Mouse (Mus musculus): Measurements from ENCODE around the gene Tmod3. TPM values are rescaled to one million over a fixed set of nuclear protein-coding genes. Genes with fewer than 3 reads are reported as not detected.
"Not testable (repeated sequence)": the region's sequence is repeated elsewhere in the genome, so short reads cannot be mapped to it uniquely, and the experiment has no call there.

The Tmod3 gene
- polyA plus RNA-seq, 1 experiment from 2014 or later = 103 TPM

DNA sequence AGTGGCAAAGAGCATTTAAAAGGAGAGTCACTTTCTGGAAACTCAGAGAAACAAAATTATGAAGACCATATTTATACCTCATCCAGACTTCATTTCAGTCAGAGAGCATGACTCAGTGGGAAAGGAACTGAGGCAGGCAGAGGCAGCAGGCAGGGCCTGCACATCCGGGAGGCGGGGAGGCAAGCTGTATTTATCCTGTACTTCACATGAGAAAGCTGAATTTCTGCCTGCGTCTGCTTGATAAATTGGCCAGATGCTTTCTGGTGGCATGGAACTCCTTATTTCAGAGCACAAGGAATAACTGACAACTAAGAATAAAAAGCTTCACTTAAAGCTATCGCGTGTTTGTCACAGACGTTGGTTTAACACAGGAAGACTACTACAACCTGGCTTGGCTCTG is 55.1 kb downstream of the Tmod3 start:
- Histone ChIP-seq H3K4me3 (ENCODE audit: low read depth, low read length) (no peak overlapping the region), H3K27ac (replicated peaks; ENCODE audit: low read depth, low read length) (no peak overlapping the region), H3K9me3 (ENCODE audit: control insufficient read depth, low read length) (no peaks in the 10 kb centered on the region), H3K4me2 (ENCODE audit: low read depth, severe bottlenecking) (no peak overlapping the region), H3K9ac (ENCODE audit: low read length) (no peak overlapping the region), H3K27me3 (ENCODE audit: control insufficient read depth, insufficient read depth, low read length) (no peaks in the 10 kb centered on the region), H3K4me1 (ENCODE audit: control insufficient read depth, insufficient read depth, low read length) (no peaks in the 10 kb centered on the region), H3K36me3 (ENCODE audit: control insufficient read depth, insufficient read depth, low read length) (no peaks in the 10 kb centered on the region; the same call in none of the 2 replicates)
- no peak for DNase-seq (ENCODE audit: low spot score)
- 96% methylated on average over 6 of the region's 6 CpGs for WGBS
- ATAC-seq (ENCODE audit: insufficient number of reproducible peaks, low FRiP score, low TSS enrichment, low read depth) = no peak

GRCm38 (mm10) chr9:75498571-75498970 is 60.9 kb downstream of the Tmod3 start:
- H3K36me3 ChIP-seq (ENCODE audit: control insufficient read depth, insufficient read depth, low read length) = peaks cover 4% of the 10 kb centered on the region
- H3K9ac ChIP-seq (ENCODE audit: low read length) = no peak overlapping the region
- no peak for ATAC-seq (ENCODE audit: insufficient number of reproducible peaks, low FRiP score, low TSS enrichment, low read depth)
- WGBS = 95% methylated on average over 7 of the region's 7 CpGs
- H3K27ac ChIP-seq (replicated peaks; ENCODE audit: low read depth, low read length) = no peak overlapping the region
- no peak overlapping the region for H3K4me3 ChIP-seq (ENCODE audit: low read depth, low read length)
- H3K4me2 ChIP-seq (ENCODE audit: low read depth, severe bottlenecking) = no peak overlapping the region
- no peak for DNase-seq (ENCODE audit: low spot score)
- no peaks in the 10 kb centered on the region for H3K4me1 ChIP-seq (ENCODE audit: control insufficient read depth, insufficient read depth, low read length)
- no peaks in the 10 kb centered on the region for H3K9me3 ChIP-seq (ENCODE audit: control insufficient read depth, low read length)
- H3K27me3 ChIP-seq (ENCODE audit: control insufficient read depth, insufficient read depth, low read length) = no peaks in the 10 kb centered on the region

DNA sequence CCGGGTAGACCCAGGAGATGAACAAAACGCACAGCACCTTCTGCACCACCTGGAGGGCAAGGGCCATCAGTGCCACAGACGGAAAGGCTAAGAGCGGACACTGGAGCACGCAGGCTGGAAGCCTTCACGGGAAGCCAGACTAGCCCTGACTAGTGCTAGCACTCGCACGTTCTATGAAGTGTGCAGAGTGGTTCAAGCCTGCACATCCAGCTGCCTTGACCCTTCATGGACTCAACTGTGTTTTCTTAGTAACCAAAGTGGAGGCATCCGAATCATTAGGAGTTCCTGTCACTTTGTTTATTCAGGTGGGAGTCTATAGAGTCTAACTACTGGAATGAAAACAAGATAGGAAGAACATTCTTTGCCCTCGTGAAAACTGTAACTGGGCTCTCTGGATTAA is 63.5 kb downstream of the Tmod3 start:
- H3K4me1 ChIP-seq (ENCODE audit: control insufficient read depth, insufficient read depth, low read length) = no peaks in the 10 kb centered on the region
- no peak for ATAC-seq (ENCODE audit: insufficient number of reproducible peaks, low FRiP score, low TSS enrichment, low read depth)
- H3K9me3 ChIP-seq (ENCODE audit: control insufficient read depth, low read length) = no peaks in the 10 kb centered on the region
- WGBS = 85% methylated on average over 10 of the region's 10 CpGs
- H3K27ac ChIP-seq (replicated peaks; ENCODE audit: low read depth, low read length) = no peak overlapping the region
- no peak overlapping the region for H3K4me3 ChIP-seq (ENCODE audit: low read depth, low read length)
- H3K27me3 ChIP-seq (ENCODE audit: control insufficient read depth, insufficient read depth, low read length) = no peaks in the 10 kb centered on the region
- H3K36me3 ChIP-seq (ENCODE audit: control insufficient read depth, insufficient read depth, low read length) = peaks cover 4% of the 10 kb centered on the region; the same call in 1 of the 2 replicates
- no peak overlapping the region for H3K9ac ChIP-seq (ENCODE audit: low read length)
- DNase-seq (ENCODE audit: low spot score) = no peak
- H3K4me2 ChIP-seq (ENCODE audit: low read depth, severe bottlenecking) = no peak overlapping the region

- no peaks in the 10 kb centered on the region for H3K4me1 ChIP-seq (ENCODE audit: control insufficient read depth, insufficient read depth, low read length)
- H3K36me3 ChIP-seq (ENCODE audit: control insufficient read depth, insufficient read depth, low read length) = peaks cover 4% of the 10 kb centered on the region; the same call in 1 of the 2 replicates
- no peak for ATAC-seq (ENCODE audit: insufficient number of reproducible peaks, low FRiP score, low TSS enrichment, low read depth)
- H3K9ac ChIP-seq (ENCODE audit: low read length) = no peak overlapping the region
- H3K27me3 ChIP-seq (ENCODE audit: control insufficient read depth, insufficient read depth, low read length) = no peaks in the 10 kb centered on the region
- H3K27ac ChIP-seq (replicated peaks; ENCODE audit: low read depth, low read length) = no peak overlapping the region
- no peak for DNase-seq (ENCODE audit: low spot score)
- WGBS = 89% methylated on average over 9 of the region's 9 CpGs
- no peak overlapping the region for H3K4me3 ChIP-seq (ENCODE audit: low read depth, low read length)
- no peak overlapping the region for H3K4me2 ChIP-seq (ENCODE audit: low read depth, severe bottlenecking)
- H3K9me3 ChIP-seq (ENCODE audit: control insufficient read depth, low read length) = no peaks in the 10 kb centered on the region
Observed at GRCm38 (mm10) chr9:75494407-75495005, 65.0 kb downstream of the Tmod3 start.

DNA sequence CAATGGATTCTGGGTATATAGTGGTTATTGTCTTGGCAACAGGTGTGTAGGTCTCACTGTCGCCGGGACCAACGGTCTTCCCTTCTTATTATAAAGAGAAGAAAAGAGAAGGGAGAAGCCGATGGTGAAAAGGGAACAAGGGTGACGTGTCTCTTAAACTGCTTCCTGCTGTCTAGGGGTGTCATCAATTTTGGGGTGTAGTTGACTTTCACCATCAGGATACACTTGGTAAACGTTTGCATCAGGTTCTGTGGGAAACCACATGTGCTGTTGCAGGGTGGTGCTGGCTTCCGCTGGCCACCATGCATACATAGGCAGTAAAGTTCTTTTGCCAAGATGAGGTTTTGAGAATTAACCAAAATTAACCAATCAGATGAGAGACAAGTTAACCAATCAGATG is 71.2 kb downstream of the Tmod3 start:
- H3K27me3 ChIP-seq (ENCODE audit: control insufficient read depth, insufficient read depth, low read length); H3K4me1 ChIP-seq (ENCODE audit: control insufficient read depth, insufficient read depth, low read length); H3K27ac ChIP-seq (replicated peaks; ENCODE audit: low read depth, low read length); H3K36me3 ChIP-seq (ENCODE audit: control insufficient read depth, insufficient read depth, low read length); H3K4me2 ChIP-seq (ENCODE audit: low read depth, severe bottlenecking); DNase-seq (ENCODE audit: low spot score); H3K9me3 ChIP-seq (ENCODE audit: control insufficient read depth, low read length); H3K4me3 ChIP-seq (ENCODE audit: low read depth, low read length); ATAC-seq (ENCODE audit: insufficient number of reproducible peaks, low FRiP score, low TSS enrichment, low read depth); H3K9ac ChIP-seq (ENCODE audit: low read length): not testable (repeated sequence)
- 96% methylated on average over 7 of the region's 7 CpGs for WGBS

- no peaks in the 10 kb centered on the region for H3K27me3 ChIP-seq (ENCODE audit: control insufficient read depth, insufficient read depth, low read length)
- H3K9me3 ChIP-seq (ENCODE audit: control insufficient read depth, low read length) = no peaks in the 10 kb centered on the region
- 84% methylated on average over 6 of the region's 6 CpGs for WGBS
- ATAC-seq (ENCODE audit: insufficient number of reproducible peaks, low FRiP score, low TSS enrichment, low read depth) = no peak
- H3K4me1 ChIP-seq (ENCODE audit: control insufficient read depth, insufficient read depth, low read length) = no peaks in the 10 kb centered on the region
- no peak overlapping the region for H3K27ac ChIP-seq (replicated peaks; ENCODE audit: low read depth, low read length)
- H3K9ac ChIP-seq (ENCODE audit: low read length) = no peak overlapping the region
- no peak overlapping the region for H3K4me2 ChIP-seq (ENCODE audit: low read depth, severe bottlenecking)
- H3K4me3 ChIP-seq (ENCODE audit: low read depth, low read length) = no peak overlapping the region
- no peak for DNase-seq (ENCODE audit: low spot score)
- H3K36me3 ChIP-seq (ENCODE audit: control insufficient read depth, insufficient read depth, low read length) = no peaks in the 10 kb centered on the region
Observed at GRCm38 (mm10) chr9:75485231-75485630, 74.2 kb downstream of the Tmod3 start.

- Histone ChIP-seq H3K4me2 (ENCODE audit: low read depth, severe bottlenecking) (no peak overlapping the region), H3K36me3 (ENCODE audit: control insufficient read depth, insufficient read depth, low read length) (no peaks in the 10 kb centered on the region), H3K9me3 (ENCODE audit: control insufficient read depth, low read length) (no peaks in the 10 kb centered on the region), H3K27ac (replicated peaks; ENCODE audit: low read depth, low read length) (no peak overlapping the region), H3K27me3 (ENCODE audit: control insufficient read depth, insufficient read depth, low read length) (no peaks in the 10 kb centered on the region), H3K9ac (ENCODE audit: low read length) (no peak overlapping the region), H3K4me3 (ENCODE audit: low read depth, low read length) (no peak overlapping the region), H3K4me1 (ENCODE audit: control insufficient read depth, insufficient read depth, low read length) (no peaks in the 10 kb centered on the region)
- 94% methylated on average over 5 of the region's 5 CpGs for WGBS
- no peak for ATAC-seq (ENCODE audit: insufficient number of reproducible peaks, low FRiP score, low TSS enrichment, low read depth)
- DNase-seq (ENCODE audit: low spot score) = no peak
Observed at GRCm38 (mm10) chr9:75480536-75481075, 78.9 kb downstream of the Tmod3 start.

DNA sequence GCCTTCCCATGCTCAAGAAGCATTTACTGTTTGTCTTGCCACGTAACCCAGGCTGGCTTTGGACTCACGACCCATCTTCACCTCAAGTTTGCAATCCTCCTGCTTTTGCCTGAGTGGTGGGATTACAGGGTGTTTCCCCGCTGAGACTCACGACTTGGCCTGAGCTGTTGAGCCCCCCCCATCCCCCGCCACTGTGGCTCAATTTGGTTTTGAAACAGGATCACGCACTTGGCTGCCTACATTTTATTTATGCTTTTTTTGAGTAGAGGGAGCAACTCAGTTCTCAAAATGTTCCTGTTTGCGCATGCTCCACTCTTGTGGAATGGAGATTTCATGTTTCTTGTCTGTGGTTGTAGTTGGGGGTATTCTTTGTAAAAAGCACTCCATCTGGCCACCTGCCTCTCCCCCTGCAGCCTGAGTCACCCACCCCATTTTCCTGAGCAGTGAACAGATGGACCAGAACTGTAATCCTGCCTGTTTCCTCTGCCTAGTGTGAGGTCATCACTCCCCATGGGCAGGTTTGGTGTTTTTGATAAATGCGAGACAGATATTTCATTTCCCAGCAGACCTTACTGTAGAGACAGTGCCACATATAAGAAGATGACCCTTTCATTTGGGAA is 80.2 kb downstream of the Tmod3 start:
- no peaks in the 10 kb centered on the region for H3K9me3 ChIP-seq (ENCODE audit: control insufficient read depth, low read length)
- H3K9ac ChIP-seq (ENCODE audit: low read length) = no peak overlapping the region
- no peaks in the 10 kb centered on the region for H3K27me3 ChIP-seq (ENCODE audit: control insufficient read depth, insufficient read depth, low read length)
- DNase-seq (ENCODE audit: low spot score) (no peak), ATAC-seq (ENCODE audit: insufficient number of reproducible peaks, low FRiP score, low TSS enrichment, low read depth) (no peak)
- no peak overlapping the region for H3K4me3 ChIP-seq (ENCODE audit: low read depth, low read length)
- no peak overlapping the region for H3K4me2 ChIP-seq (ENCODE audit: low read depth, severe bottlenecking)
- no peaks in the 10 kb centered on the region for H3K4me1 ChIP-seq (ENCODE audit: control insufficient read depth, insufficient read depth, low read length)
- H3K36me3 ChIP-seq (ENCODE audit: control insufficient read depth, insufficient read depth, low read length) = 0 out of 2 replicates have a peak, but pooled peaks cover under 1% of the 10 kb centered on the region
- H3K27ac ChIP-seq (replicated peaks; ENCODE audit: low read depth, low read length) = no peak overlapping the region
- WGBS = 69% methylated on average over 8 of the region's 8 CpGs
